Mouse (Mus musculus): Measurements from ENCODE around the gene Gsx2. TPM values are rescaled to one million over a fixed set of nuclear protein-coding genes. Genes with fewer than 3 reads are reported as not detected.

Gsx2 gene
- polyA plus RNA-seq, 1 experiment from 2014 or later = 7.5 TPM

- WGBS = 39% methylated on average over 5 of the region's 5 CpGs
- Histone ChIP-seq H3K4me1 (no peaks in the 10 kb centered on the region), H3K9me3 (no peaks in the 10 kb centered on the region), H3K36me3 (no peaks in the 10 kb centered on the region), H3K9ac (replicated peaks) (no peak overlapping the region), H3K27ac (replicated peaks) (peak overlapping the region; percentile 58), H3K4me3 (no peak overlapping the region), H3K4me2 (replicated peaks) (no peak overlapping the region), H3K27me3 (no peaks in the 10 kb centered on the region)
- ATAC-seq (replicated peaks) = no peak
Measured at GRCm38 (mm10) chr5:75121646-75122045, 46.2 kb downstream of the Gsx2 start.

Other genes starting within 250 kb of the Gsx2 start
- gene Chic2, start 30.8 kb upstream of the Gsx2 start, polyA plus RNA-seq (2015; fragmentation: Nextera tagmentation; extraction: Ambion mirVana) = 39.2 TPM in 2 replicates
- 7.6 and 8.4 TPM in 2 replicates for gene Pdgfra, start 76.7 kb downstream of the Gsx2 start, polyA plus RNA-seq (2015; fragmentation: Nextera tagmentation; extraction: Ambion mirVana)